Mouse (Mus musculus) CD4-positive naive resting alpha-beta T cell, adult 57 days (primary cell): ENCODE data around the gene Ptgs1. TPM values are rescaled to one million over a fixed set of nuclear protein-coding genes. Genes with fewer than 3 reads are reported as not detected.

Source experiments
- total RNA-seq: library from RNA; stranded (reverse); gene quantifications from one replicate; pipeline ENCODE4 v1.2.4, GENCODE M21; 2023

The Ptgs1 gene
- total RNA-seq: 1.9 TPM

DNA sequence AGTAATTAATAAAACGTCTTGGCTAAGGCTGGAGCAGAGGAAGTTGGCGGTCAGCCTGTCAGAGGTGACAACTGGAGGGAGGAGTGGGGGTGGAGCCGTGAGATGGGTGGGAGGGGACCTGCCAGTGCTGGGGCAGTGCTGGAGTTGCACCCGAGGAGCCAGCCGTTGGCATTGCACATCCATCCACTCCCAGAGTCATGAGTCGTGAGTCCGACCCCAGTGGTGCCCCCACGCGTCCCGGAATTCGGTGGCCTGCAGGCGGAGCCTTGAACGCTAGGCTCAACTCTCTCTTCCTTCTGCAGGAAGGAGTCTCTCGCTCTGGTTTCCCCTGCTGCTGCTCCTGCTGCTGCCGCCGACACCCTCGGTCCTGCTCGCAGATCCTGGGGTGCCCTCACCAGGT, at the start of gene Ptgs1:
Ptgs1 (plus strand) TSS at position 61 of the 400 bp plus-strand sequence.

Other genes with a start within 250 kb of the Ptgs1 start
- 47.4 TPM for gene Ndufa8, start 181.0 kb upstream of the Ptgs1 start, total RNA-seq
- gene Morn5, start 181.0 kb upstream of the Ptgs1 start, total RNA-seq: not detected
- gene Lhx6, start 125.0 kb upstream of the Ptgs1 start, total RNA-seq: not detected
- gene Mrrf, start 94.0 kb upstream of the Ptgs1 start, total RNA-seq: 21.2 TPM
- 36.7 TPM for gene Rbm18, start 93.7 kb upstream of the Ptgs1 start, total RNA-seq
- not detected for gene Olfr338, start 143.1 kb downstream of the Ptgs1 start, total RNA-seq
- gene Olfr339, start 188.5 kb downstream of the Ptgs1 start, total RNA-seq: not detected
- not detected for gene Olfr340, start 222.2 kb downstream of the Ptgs1 start, total RNA-seq